Mouse (Mus musculus) lung, postnatal 36 days (tissue): ENCODE measurements around the gene Pogz.

ENCODE experiments used
- DNase-seq: peaks from one replicate; pipeline ENCODE4 v3.0.0; 2022; ENCODE audit warnings: mixed read lengths

Pogz gene

DNA sequence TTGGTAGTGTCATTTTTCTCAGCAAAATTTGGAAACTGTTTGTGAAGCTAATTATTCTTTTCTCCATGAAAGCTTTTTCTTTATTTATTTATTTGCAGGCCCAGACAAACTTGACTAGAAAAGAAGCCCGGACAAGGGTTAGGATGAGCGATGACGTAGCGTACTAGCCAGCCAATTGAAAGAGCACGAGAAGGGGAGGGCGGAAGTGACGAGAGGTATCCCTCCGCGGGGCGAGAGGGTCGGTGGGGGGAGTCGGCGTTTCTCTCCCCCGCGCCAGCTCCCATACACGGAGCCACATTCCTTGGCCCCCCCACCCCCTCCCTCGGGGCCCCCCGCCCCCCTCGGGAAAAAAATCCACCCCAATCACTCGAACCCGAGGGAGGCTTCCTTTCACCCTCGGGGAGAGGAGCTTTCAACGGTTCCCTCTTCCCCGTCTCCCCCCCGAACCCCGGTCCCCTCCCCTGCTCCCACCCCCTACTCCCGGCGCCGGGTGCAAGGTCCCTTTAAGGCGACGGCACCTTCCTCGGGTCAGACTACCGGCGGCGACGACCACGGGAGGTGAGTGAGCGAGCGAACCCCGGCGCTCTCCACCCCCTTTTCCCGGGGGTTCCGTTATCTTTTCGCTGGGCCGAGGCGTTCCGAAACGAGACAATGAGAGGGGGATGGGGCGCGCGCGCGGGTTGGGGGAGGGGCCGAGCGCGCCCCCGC lies at the start of gene Pogz:
Gene Pogz (plus strand): TSS at position 385 of the 708 bp plus-strand sequence.
- peak; percentile 99 for DNase-seq

- DNase-seq = no peak
Observed at GRCm38 (mm10) chr3:94789071-94789470, 48.3 kb upstream of the Pogz start.

DNA sequence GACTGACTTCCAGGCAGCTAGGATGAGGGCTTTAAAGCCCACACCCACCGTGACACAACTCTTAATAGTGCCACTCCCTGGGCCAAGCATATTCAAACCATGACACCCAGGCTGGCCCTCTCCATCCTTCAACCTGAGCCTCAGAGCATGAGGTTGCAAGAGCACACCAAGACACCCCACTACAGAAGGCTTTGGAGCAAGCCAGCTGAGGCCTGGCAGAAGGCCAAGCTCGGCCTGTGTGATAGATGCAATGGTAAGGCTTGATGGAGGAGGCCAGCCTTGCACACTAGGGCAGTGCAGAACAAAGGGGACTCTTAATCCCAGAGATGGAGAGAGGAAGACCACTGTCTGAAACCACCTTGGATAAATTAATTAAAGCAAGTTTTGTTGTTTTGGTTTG lies 47.9 kb upstream of the Pogz start:
- DNase-seq = no peak

DNA sequence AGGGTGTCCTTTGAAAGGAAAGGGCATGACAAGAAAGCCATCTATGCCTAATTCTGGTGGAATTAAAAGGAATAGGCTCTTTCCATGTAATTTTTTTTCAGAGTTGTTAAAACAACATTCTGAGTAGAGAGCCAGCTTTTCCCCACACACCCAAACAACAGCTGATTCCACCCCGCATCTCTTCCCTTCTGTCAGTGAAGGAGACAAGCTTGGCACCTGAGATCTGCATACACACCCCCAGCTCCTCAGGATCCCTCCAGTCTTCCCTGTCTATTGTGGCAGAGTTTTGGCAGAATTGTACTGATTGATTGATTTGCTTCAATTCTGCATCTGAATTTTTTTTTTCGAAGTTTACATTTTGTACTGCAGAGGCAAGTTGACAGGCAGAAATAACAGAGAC lies 45.1 kb upstream of the Pogz start:
- DNase-seq = no peak

DNA sequence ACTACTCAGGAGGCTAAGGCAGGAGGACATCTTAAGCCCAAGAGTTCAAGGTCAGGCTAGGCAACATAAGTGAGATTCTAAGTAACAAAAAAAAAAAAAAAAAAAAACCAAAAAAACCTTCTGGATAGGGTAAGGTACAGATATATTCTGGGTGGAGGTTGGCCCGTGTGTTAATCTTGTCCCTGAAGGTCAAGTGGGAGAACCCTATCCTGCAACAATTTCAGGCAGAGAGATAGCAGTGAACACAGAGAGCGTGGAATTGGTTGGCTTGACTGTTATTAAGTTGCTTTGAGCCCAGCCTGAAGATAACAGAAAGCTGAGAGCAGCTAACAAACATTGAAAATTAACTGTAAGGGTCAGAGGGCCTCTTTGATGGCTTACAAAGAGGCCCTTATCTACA lies 43.7 kb upstream of the Pogz start:
- no peak for DNase-seq

- no peak for DNase-seq
Observed at GRCm38 (mm10) chr3:94794359-94794758, 43.0 kb upstream of the Pogz start.

DNA sequence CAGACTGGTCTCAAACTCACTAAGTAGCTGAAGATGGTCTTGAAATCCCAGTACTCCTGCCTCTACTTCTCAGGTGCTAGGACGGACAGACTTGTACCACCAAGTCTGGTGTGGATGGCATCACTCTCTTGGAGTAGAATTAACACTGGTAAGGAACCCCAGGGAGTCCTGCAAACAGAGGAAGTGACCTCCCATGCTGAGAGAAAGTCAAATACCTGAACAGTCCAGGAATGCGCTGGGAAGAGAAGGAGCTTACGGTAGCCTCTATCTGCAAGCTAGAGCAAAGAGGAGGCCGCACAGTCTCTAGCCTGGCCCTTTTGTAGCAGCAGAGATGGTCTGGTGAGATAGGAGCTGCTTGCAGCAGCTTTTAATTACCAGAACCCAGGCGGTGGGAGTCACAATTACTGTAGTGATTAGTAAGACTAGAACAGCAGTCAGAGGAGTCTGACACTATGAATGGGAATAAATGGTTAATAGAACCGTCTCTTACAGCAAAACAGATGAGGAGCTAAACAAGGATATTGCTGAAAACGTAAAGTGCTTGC lies 41.7 kb upstream of the Pogz start:
- DNase-seq = no peak

DNA sequence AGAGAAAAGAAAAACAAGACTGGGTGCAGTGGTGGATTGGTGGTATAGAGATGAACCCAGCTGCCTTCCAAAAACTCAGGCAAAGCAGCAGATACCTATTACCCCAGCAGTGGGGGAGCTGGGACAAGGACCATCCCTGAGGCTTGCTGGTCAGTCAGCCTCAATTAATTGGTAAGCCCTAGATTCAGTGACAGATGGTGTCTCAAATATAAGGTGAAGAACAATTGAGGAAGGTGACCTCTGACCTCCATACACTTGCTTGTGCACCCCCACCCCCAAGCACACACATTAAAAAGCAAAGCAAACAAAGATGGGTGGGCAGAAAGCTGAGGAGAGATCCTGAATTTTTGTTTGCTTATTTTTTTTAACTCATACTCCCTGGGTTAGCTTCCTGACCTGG lies 41.2 kb upstream of the Pogz start:
- DNase-seq = no peak

GRCm38 (mm10) chr3:94804146-94804545 lies 33.2 kb upstream of the Pogz start:
- no peak for DNase-seq

DNA sequence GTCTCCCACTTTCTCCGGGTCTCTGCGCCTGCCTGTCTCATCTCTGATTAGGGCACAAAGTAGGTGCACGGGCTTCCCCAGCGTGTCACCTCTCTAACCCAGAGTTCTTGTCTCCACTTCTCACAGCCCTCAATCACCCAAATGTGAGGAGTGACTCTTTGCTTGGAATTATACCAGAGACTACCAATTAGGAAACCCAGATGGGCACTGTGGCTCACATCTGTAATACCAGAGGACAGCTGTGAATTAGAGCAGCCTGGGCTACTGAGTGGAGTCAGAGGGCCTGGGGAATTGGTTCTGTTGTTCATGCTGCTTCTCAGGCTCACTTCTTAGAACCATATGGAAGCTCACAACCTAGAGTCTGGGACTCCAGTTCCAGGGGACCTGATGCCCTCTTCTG lies 32.4 kb upstream of the Pogz start:
- DNase-seq = no peak

GRCm38 (mm10) chr3:94808296-94808695 lies 29.1 kb upstream of the Pogz start:
- DNase-seq = no peak

DNA sequence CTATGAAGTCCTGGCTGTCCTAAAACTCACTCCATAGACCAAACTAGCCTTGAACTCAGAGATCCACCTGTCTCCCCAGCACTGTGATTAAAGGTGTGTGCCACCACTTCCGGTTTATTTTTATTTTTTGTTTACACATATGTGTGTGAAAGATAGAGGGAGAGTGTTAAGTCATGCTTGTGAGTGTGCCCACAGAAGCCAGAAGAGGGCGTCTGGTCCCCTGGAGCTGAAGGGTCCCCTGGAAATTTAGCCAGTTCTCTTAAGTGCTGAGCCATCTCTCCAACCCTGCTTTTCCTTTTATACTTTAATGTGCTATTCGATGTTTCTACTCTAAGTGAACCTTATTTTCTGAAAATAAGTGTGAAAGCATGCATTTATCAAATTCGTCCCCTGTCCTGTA lies 25.7 kb upstream of the Pogz start:
- peak; percentile 58 for DNase-seq

GRCm38 (mm10) chr3:94813651-94814050 lies 23.7 kb upstream of the Pogz start:
- DNase-seq = no peak

GRCm38 (mm10) chr3:94814063-94814462 lies 23.3 kb upstream of the Pogz start:
- DNase-seq = no peak

- no peak for DNase-seq
Observed at GRCm38 (mm10) chr3:94814663-94815062, 22.7 kb upstream of the Pogz start.

DNA sequence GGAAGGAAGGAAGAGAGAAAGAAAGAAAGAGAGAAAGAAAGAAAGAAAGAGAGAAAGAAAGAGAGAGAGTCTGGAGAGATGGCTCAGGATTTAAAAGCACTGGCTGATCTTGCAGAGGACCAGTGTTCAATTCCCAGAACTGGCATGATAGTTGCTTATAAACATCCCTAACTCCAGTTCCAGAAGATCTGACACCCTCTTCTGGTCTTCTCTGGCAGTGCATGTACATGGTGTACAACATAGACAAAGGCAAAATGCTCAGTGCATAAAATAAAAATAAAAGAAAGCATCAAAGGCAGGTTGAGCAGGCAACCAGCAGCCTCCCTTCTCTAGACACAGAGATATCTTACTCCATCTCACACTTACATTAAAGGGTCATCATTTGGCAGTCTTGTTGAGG lies 21.8 kb upstream of the Pogz start:
- no peak for DNase-seq

DNA sequence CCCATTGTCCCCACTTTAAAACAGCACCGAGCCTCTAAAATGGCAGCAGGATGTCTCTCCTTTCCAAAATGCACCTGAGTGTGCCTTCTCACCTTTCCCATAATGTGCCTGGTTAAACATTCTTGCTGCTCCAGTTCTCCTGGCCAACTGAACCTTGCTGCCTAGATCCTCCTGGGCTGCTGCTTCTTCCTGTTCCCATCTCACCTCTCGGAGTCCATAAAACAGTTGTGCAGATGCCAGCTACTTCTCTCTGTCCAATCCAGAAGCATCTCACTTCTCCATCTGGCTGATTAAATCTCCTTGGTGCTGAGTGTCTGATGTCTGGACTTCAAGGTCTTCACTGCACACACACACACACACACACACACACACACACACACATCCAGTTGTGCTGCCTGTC lies 19.6 kb upstream of the Pogz start:
- DNase-seq = no peak

DNA sequence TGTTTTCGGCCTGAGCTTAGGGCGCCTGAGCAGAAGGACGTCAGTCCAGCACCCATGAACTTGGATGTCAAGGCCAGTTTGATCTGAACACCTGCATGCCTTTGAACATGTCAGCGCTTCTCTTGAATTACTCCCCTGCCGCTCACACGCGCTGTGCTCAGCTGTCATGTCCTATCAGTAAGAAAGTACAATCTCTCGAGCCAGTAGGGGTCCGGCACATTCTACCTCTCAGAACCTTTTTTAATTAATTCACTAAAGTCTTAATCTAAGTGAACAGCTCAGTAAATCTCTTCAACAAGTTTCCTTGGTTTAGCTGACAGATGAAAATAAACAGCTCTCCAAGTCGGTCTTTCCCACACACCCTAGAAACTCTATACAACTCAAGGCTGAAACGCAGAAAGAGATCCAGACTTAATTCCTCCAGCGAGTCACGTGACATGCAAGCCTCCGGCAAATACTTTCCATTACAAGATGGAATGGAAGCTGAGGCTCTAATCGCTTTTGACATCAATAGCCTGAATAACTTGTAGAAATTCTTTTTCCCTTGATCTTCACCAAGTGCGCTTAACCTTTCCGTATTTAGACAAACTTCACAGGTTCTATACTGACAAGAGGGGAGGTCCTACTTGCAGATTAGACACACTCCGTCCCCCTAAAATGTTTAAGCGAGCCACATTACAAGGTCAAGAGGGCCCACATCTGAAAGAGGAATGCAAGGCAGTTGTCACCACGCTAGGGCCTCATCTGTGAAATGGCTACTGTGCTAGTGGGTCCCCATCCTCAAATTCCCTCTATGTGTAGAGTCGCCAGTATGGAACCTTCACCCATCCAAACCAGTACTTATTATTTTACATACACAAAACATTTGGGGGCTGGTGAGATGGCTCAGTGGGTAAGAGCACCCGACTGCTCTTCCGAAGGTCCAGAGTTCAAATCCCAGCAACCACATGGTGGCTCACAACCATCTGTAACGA lies 17.6 kb upstream of the Pogz start:
- DNase-seq = no peak

- DNase-seq = peak; percentile 49
Observed at GRCm38 (mm10) chr3:94821008-94821638, 16.2 kb upstream of the Pogz start.

DNA sequence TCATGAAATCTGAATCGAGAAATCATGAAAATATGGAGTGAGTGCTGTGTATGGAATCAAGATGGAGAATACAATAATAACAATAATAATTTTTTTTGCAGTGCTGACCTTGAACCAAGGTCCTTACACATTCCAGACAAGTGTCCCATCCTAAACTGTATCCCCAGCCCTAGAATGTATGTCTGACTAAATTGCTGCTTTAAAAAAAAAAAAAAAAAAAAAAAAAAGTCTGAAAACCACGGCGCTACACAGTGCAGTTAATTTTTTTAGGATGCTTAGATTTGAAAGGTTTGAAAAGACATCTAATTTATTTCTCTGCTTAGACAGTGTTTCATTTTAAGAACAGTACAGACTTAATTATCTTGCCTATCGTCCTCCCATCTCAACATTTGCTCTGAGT lies 15.3 kb upstream of the Pogz start:
- DNase-seq = no peak

- no peak for DNase-seq
Observed at GRCm38 (mm10) chr3:94824110-94824509, 13.3 kb upstream of the Pogz start.

GRCm38 (mm10) chr3:94832100-94832499 lies 5.3 kb upstream of the Pogz start:
- DNase-seq = no peak

DNA sequence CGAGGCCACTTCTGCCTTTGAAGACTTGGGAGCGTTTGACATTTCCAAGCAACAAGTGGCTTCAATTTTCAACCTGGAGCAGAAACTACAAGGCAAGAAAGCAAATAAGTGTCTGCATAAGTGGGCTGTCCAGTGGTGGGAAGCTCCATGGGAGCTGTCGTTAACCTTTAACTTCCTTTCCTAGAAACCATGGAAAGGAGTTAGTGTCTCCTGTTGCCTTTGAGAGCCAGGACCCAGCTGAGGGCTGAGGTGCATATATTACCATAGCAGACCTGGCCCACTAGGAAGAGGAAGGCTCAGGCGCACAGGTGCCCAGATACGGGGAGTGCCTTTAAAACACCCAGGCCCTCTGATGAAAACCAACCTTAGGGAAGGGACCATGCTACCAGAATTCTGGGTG lies 4.7 kb upstream of the Pogz start:
- no peak for DNase-seq
